Mouse (Mus musculus): Measurements from ENCODE around the gene Zc3h6. TPM values are rescaled to one million over a fixed set of nuclear protein-coding genes. Genes with fewer than 3 reads are reported as not detected.

Zc3h6 gene
- polyA plus RNA-seq (2015; fragmentation: Nextera tagmentation; extraction: Ambion mirVana): 1.7 and 2.2 TPM in 2 replicates

DNA sequence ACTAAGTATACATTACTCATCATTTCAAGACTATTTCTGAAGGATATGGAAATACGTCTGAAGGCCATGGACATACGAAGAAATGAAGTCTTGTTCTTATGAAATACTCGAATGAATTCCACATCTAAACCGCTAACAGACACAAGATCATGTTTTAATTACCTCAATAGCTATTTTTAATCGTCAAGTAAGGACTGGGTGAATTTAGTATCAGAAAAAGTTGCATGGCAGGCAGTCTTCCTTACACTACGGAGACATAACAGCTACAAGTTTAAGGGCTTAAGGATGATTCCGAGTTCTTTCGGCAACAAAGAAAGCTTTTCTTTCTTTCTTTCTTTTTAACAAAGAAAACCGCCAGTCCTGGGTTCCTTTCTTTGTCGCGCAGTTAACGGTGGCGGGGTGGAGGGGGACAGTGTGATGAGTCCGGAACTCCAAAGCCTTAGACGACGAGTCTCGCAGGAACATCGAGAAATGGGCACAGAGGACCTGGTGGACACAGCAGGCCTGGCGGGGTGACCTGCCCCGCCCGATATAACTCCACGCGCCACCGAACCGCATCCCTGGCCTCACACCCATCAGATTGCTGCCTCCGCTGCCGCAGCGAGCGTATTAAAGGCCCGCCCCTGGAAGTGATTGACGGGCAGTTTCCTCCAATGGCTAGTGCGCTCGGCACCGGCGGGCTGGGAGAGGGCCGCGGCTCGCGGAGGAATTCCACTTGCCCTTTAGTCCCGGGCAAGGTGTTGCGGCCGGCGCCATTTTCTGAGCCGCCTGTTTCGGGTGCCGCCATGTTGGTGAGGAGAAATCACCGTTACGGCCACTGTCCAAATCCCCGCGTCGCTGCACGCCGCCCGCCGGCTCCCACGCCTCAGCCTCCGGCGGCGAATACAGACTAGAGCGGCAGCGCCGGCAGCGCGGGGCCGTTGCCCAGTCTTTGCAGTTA lies at the start of gene Zc3h6:
TSS of gene Zc3h6 (plus strand) at position 762 of the 940 bp plus-strand sequence.
- Histone ChIP-seq H3K36me3 (no peaks in the 10 kb centered on the region), H3K4me3 (replicated peaks) (peak within 1 kb of the TSS; percentile 89), H3K4me2 (peak within 1 kb of the TSS; percentile 61), H3K27ac (peak within 1 kb of the TSS; percentile 100), H3K4me1 (peaks cover 4% of the 10 kb centered on the region; the same call in 1 of the 2 replicates), H3K9ac (peak within 1 kb of the TSS; percentile 100), H3K27me3 (replicated peaks) (no peaks in the 10 kb centered on the region), H3K9me3 (no peaks in the 10 kb centered on the region)
- WGBS: under 1% methylated on average over 65 of the region's 65 CpGs
- ATAC-seq (ENCODE audit: insufficient read depth, low FRiP score, low read depth): peak; percentile 98

DNA sequence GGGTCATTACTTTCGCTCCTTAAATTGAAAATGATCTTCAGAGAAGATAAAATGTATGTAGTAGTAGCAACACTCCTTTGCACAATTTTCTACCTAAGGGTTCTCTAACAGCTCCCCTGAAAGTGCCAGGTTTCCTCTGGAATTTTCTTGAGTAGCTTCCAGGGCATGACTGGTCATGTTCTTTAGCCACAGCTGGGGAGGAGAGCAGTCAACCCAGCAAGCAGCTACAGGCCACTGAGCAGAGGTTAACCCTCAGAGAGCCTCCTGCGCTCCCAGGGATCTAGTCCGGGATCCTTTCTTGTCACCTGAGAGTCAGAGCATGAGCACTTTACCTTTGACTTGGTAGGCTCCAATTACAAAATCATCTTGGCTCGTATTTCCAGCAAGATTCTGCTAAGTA lies 42.4 kb upstream of the Zc3h6 start:
- no peaks in the 10 kb centered on the region for H3K4me1 ChIP-seq
- no peak overlapping the region for H3K27ac ChIP-seq
- no peaks in the 10 kb centered on the region for H3K9me3 ChIP-seq
- no peak for ATAC-seq (ENCODE audit: insufficient read depth, low FRiP score, low read depth)
- no peak overlapping the region for H3K4me2 ChIP-seq
- H3K27me3 ChIP-seq (replicated peaks): no peaks in the 10 kb centered on the region
- WGBS: 87% methylated on average over 4 of the region's 4 CpGs
- H3K9ac ChIP-seq: no peak overlapping the region
- 0 out of 2 replicates have a peak, but pooled peaks cover 3% of the 10 kb centered on the region for H3K36me3 ChIP-seq
- no peak overlapping the region for H3K4me3 ChIP-seq (replicated peaks)

DNA sequence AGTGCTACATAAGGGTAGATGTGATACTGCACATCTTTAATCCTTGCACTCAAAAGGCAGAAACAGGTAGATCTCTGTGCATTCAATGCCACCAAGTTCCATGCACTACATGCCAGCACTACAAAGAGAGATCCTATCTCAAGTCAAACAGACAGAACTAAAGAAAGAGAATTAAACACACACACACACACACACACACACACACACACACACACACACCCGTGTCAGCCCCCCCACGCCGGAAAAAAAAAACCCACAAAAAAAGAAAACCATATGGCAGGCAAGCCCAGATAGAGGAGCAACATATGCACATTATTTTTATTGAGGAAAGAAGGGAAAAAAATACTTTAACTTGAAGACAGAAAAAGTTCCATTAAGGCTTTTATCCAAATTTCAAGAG lies 38.8 kb upstream of the Zc3h6 start:
- no peak for ATAC-seq (ENCODE audit: insufficient read depth, low FRiP score, low read depth)
- WGBS: 58% methylated on average over 3 of the region's 3 CpGs
- H3K27ac ChIP-seq: no peak overlapping the region
- no peak overlapping the region for H3K4me2 ChIP-seq
- H3K27me3 ChIP-seq (replicated peaks): no peaks in the 10 kb centered on the region
- H3K4me3 ChIP-seq (replicated peaks): no peak overlapping the region
- no peaks in the 10 kb centered on the region for H3K4me1 ChIP-seq
- H3K36me3 ChIP-seq: 0 out of 2 replicates have a peak, but pooled peaks cover 3% of the 10 kb centered on the region
- no peaks in the 10 kb centered on the region for H3K9me3 ChIP-seq
- no peak overlapping the region for H3K9ac ChIP-seq

DNA sequence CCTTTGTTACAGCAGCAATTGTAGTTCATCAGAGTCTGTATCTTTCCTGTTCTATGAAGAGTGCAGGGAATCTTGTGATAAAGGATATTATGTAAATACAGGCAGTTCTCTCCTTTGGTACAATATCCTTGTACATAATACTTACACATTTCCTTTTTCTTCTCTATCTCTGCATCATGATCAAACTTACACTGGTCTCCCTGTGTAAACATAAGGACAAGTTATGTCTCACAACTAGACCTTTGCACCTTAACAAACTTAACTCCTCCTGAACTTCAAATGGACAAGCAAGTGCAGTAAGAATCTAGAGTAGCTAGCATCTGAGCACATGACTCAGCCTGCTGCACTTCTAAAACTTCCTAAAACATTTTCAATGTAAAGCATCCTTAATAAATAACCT lies 36.5 kb upstream of the Zc3h6 start:
- Histone ChIP-seq H3K4me1 (no peaks in the 10 kb centered on the region), H3K9me3 (no peaks in the 10 kb centered on the region), H3K9ac (no peak overlapping the region), H3K4me3 (replicated peaks) (no peak overlapping the region), H3K4me2 (no peak overlapping the region), H3K36me3 (0 out of 2 replicates have a peak, but pooled peaks cover 3% of the 10 kb centered on the region), H3K27me3 (replicated peaks) (no peaks in the 10 kb centered on the region), H3K27ac (no peak overlapping the region)
- ATAC-seq (ENCODE audit: insufficient read depth, low FRiP score, low read depth): peak; percentile 47; the same call in 1 of the 2 replicates

DNA sequence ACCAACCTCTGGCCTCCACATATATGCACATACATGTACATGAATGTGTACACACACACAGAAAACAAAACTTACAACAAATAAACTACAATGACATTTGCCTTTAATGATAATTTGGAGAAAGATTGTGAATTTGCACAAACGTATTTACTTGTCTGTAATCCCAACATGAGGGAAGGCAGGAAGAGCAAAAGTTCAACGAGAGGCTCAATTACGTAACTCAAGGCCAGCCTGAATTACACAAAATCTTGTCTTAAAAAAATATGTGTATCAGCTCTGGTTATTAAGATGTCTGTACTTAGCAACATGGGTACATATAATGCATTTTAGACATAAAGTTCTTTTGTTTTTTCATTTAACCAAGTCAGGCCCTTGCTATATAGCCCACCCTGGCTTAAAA lies 30.9 kb upstream of the Zc3h6 start:
- no peaks in the 10 kb centered on the region for H3K9me3 ChIP-seq
- ATAC-seq (ENCODE audit: insufficient read depth, low FRiP score, low read depth): no peak
- H3K27me3 ChIP-seq (replicated peaks): no peaks in the 10 kb centered on the region
- no peak overlapping the region for H3K9ac ChIP-seq
- 73% methylated on average over 3 of the region's 3 CpGs for WGBS
- no peak overlapping the region for H3K4me3 ChIP-seq (replicated peaks)
- no peaks in the 10 kb centered on the region for H3K4me1 ChIP-seq
- no peak overlapping the region for H3K4me2 ChIP-seq
- no peaks in the 10 kb centered on the region; the same call in 1 of the 2 replicates for H3K36me3 ChIP-seq
- no peak overlapping the region for H3K27ac ChIP-seq

DNA sequence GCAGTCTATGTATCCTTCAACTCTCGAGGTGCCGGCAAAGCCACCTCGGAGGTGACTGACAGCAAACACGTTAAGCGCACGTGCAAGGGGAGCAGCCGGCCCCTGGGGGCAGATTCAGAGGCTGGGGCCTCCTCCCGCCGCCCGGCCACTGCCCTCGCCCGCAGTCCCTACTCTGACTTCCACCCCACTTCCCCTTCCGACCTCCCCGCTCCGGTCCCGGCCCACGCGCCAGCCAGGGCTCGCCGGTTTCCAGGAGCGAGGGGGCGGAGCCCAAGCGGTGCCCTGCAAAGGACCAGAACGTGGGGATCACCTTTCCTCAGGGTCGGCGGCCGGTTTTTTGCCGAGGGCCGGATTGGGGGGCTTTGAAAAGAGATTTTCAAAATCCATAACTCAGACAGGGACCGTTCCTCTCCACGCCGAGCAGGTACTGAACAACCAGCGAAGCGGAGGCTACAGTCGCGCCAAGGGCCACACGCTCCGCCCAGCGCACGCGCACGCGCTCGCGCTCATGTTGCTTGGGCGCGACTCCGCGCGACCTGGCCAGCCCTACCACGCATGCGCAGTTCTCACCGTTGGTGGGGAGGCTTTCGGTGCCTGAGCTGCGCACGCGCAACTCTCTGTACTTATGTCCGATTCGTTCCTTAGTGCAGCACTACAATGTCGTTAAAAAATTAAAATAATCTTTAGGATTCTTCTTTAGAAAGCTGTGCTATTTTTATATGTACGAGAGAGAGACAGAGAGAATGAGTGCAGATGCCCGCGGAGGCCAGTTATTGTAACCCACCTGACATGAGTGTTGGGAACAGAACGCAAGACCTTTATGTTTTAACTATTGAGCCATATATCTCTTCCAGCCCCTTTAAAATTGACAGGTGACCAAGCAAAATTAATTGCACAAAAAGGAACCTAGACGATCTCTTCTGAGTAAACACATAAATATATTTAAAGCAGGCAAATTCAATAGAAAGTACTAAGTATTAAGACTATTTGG lies 23.4 kb upstream of the Zc3h6 start, which contains the start of gene Zc3h8:
TSS of gene Zc3h8 (minus strand) at position 540 of the 991 bp plus-strand sequence.
- peak; percentile 93 for ATAC-seq (ENCODE audit: insufficient read depth, low FRiP score, low read depth)
- Histone ChIP-seq H3K9me3 (no peaks in the 10 kb centered on the region), H3K27me3 (replicated peaks) (no peaks in the 10 kb centered on the region), H3K9ac (peak within 1 kb of the TSS; percentile 76; the same call in 1 of the 2 replicates), H3K4me1 (no peaks in the 10 kb centered on the region), H3K27ac (peak within 1 kb of the TSS; percentile 84), H3K4me2 (peak within 1 kb of the TSS; percentile 93), H3K4me3 (replicated peaks) (peak within 1 kb of the TSS; percentile 85), H3K36me3 (no peaks in the 10 kb centered on the region)
- WGBS: 1% methylated on average over 63 of the region's 65 CpGs

DNA sequence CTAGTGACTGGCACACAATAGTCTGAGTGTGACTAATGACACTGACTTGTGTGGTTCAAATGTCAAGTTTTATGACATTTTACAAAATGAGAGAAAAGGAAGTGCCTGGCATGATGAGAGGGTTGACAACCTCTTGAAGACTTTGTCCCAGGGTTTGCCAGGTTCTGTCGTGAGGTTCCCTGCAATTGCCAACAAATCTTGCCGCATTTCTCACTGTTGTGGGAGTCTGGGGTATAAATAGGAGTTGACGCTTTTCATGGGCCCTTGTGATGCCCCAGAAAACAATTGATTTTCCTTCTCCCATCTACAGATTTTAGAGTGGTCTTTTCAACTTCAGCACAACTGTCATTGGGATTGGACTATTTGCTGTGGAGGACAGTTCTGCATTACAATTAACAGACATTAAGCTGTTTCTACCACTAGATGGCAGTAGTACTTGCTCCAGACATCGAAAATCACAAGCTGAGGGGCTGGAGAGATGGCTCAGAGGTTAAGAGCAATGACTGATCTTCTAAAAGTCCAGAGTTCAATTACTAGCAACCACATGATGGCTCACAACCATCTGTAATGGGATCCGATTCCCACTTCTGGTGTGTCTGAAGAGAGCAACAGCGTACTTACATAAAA lies 19.1 kb upstream of the Zc3h6 start:
- ATAC-seq (ENCODE audit: insufficient read depth, low FRiP score, low read depth): no peak
- Histone ChIP-seq H3K9ac (no peak overlapping the region), H3K36me3 (no peaks in the 10 kb centered on the region), H3K4me1 (no peaks in the 10 kb centered on the region), H3K27me3 (replicated peaks) (no peaks in the 10 kb centered on the region), H3K4me3 (replicated peaks) (no peak overlapping the region), H3K9me3 (no peaks in the 10 kb centered on the region), H3K27ac (no peak overlapping the region), H3K4me2 (no peak overlapping the region)
- 35% methylated on average over 6 of the region's 6 CpGs for WGBS

DNA sequence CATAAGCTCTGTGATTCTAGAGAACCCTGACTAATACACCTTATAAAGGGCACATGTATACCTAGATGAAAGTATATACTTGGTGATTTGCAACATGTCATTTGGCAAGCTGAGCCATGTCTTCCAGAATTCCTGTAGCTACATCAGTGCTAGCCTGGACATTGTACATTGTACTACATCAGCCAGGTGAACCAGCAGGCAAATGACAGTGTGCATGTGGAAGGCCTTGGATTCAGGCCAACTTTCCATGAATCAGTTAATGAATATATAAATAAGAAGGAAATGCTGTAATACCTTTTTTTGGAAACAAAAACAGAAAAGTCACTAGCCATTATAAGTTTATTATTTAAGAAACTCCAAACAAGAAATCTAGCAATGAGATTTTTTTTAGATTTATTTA lies 13.0 kb upstream of the Zc3h6 start:
- no peak overlapping the region for H3K4me3 ChIP-seq (replicated peaks)
- H3K4me1 ChIP-seq: no peaks in the 10 kb centered on the region
- H3K36me3 ChIP-seq: no peaks in the 10 kb centered on the region
- ATAC-seq (ENCODE audit: insufficient read depth, low FRiP score, low read depth): no peak
- H3K9me3 ChIP-seq: no peaks in the 10 kb centered on the region
- no peak overlapping the region for H3K4me2 ChIP-seq
- no peak overlapping the region for H3K9ac ChIP-seq
- no peak overlapping the region for H3K27ac ChIP-seq
- H3K27me3 ChIP-seq (replicated peaks): no peaks in the 10 kb centered on the region

DNA sequence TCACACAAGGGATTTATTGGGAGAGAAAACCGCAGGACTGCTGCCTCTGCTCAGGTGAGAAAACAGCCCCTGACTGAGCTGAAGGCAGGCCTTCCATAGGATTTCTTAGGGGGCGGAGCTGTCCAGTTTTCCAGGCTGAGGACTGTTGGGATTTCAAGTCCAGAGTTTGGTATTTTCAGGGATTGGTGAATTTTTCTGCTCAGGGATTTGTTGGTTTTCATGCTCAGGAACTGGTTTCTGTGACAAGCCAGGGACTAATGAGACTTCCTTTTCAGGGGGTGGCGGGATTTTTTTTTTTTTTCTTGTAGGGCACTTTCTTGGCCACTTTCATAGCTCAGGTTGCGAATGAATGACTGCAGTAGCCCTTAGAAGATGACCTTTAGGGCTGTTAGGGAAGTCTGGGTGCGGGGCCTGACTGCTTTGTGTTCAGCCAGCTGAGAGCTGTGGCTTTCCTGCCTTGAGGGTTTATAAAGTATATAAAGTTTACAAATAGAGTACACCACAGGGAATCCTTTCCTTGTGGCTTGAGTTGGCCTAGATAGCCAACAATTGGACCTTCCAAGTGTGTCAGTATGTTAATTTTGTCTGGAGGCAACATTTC lies 1.6 kb upstream of the Zc3h6 start:
- Histone ChIP-seq H3K4me1 (peaks cover 4% of the 10 kb centered on the region; the same call in 1 of the 2 replicates), H3K27me3 (replicated peaks) (no peaks in the 10 kb centered on the region), H3K36me3 (no peaks in the 10 kb centered on the region), H3K4me3 (replicated peaks) (no peak overlapping the region), H3K27ac (peak overlapping the region; percentile 71; the same call in 1 of the 2 replicates), H3K9ac (no peak overlapping the region), H3K4me2 (peak overlapping the region; percentile 13; the same call in 1 of the 2 replicates), H3K9me3 (no peaks in the 10 kb centered on the region)
- WGBS: 49% methylated on average over 5 of the region's 5 CpGs
- no peak for ATAC-seq (ENCODE audit: insufficient read depth, low FRiP score, low read depth)

DNA sequence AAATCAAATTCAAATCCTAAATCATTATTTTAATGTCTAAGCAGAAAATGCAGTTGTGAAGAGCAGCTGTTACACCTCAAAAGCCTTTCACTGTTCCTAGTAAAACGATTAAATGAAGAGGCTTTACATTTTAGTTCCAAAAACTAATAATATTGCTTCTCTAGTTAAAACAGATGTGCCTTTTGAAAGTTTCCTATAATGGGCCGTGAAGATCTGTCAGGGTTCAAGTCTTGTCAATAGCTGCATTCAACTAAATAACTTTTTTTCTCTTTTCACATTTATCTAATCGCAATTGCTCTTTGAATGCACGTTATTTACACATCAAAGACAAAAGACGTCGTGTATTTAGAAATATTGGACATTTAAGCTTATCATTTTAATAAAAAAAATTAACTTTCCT lies 966 bp upstream of the Zc3h6 start:
- Histone ChIP-seq H3K27me3 (replicated peaks) (no peaks in the 10 kb centered on the region), H3K4me1 (peaks cover 4% of the 10 kb centered on the region; the same call in 1 of the 2 replicates), H3K4me2 (peak overlapping the region; percentile 54; the same call in 1 of the 2 replicates), H3K27ac (peak overlapping the region; percentile 57; the same call in 1 of the 2 replicates), H3K9ac (no peak overlapping the region), H3K36me3 (no peaks in the 10 kb centered on the region), H3K9me3 (no peaks in the 10 kb centered on the region), H3K4me3 (replicated peaks) (no peak overlapping the region)
- ATAC-seq (ENCODE audit: insufficient read depth, low FRiP score, low read depth): no peak
- 7% methylated on average over 6 of the region's 6 CpGs for WGBS
